Mouse (Mus musculus) cerebellum, adult 9-11 months (tissue): ENCODE data around the gene Cct8l1.
A peak's percentile ranks its signal among the peaks of the same experiment; 100 is the strongest.

Source experiments
- DNase-seq: peaks from one replicate; pipeline ENCODE4 v3.0.0; 2022

Cct8l1 gene

GRCm38 (mm10) chr5:25530629-25531028 lies 14.8 kb downstream of the Cct8l1 start:
- DNase-seq: no peak

- peak; percentile 38 for DNase-seq
These were observed 16.6 kb downstream of the Cct8l1 start for GRCm38 (mm10) chr5:25532256-25533147.

GRCm38 (mm10) chr5:25533298-25533697 lies 17.4 kb downstream of the Cct8l1 start:
- no peak for DNase-seq

- DNase-seq: no peak
These were observed 19.7 kb downstream of the Cct8l1 start for GRCm38 (mm10) chr5:25535566-25535965.

GRCm38 (mm10) chr5:25536451-25536850 lies 20.6 kb downstream of the Cct8l1 start:
- no peak for DNase-seq

- no peak for DNase-seq
These were observed 21.1 kb downstream of the Cct8l1 start for GRCm38 (mm10) chr5:25536921-25537409.

GRCm38 (mm10) chr5:25540412-25540811 lies 24.5 kb downstream of the Cct8l1 start:
- no peak for DNase-seq

GRCm38 (mm10) chr5:25540921-25541320 lies 25.1 kb downstream of the Cct8l1 start:
- no peak for DNase-seq

- DNase-seq: no peak
These were observed 25.8 kb downstream of the Cct8l1 start for GRCm38 (mm10) chr5:25541661-25542060.

GRCm38 (mm10) chr5:25544061-25544460 lies 28.2 kb downstream of the Cct8l1 start:
- DNase-seq: peak; percentile 45

- no peak for DNase-seq
These were observed 28.7 kb downstream of the Cct8l1 start for GRCm38 (mm10) chr5:25544566-25544965.

- no peak for DNase-seq
These were observed 31.0 kb downstream of the Cct8l1 start for GRCm38 (mm10) chr5:25546912-25547311.

- DNase-seq: no peak
These were observed 35.0 kb downstream of the Cct8l1 start for GRCm38 (mm10) chr5:25550912-25551311.

GRCm38 (mm10) chr5:25554210-25554609 lies 38.3 kb downstream of the Cct8l1 start:
- no peak for DNase-seq

GRCm38 (mm10) chr5:25554689-25555088 lies 38.8 kb downstream of the Cct8l1 start:
- DNase-seq: no peak

- no peak for DNase-seq
These were observed 39.8 kb downstream of the Cct8l1 start for GRCm38 (mm10) chr5:25555684-25556083.

GRCm38 (mm10) chr5:25556363-25556762 lies 40.5 kb downstream of the Cct8l1 start:
- DNase-seq: no peak
